Mouse (Mus musculus) liver, adult 2 months (tissue): ENCODE measurements at regions not wholly inside any gene's neighbourhood (a gene's known extent, or its start where the extent isn't known, plus 50 kb on each side); places are given as distances from the start of the nearest gene placed in this dataset.

ENCODE experiments used
- CTCF ChIP-seq: fragments of 200-500 bp; IDR thresholded peaks from 2 replicates; pipeline ENCODE4 v1.5.1; 2011; ENCODE audit warnings: low read depth, low read length, control low read depth
- POLR2A ChIP-seq: fragments of 200-500 bp; IDR thresholded peaks from 2 replicates; pipeline ENCODE4 v1.6.1; 2011; ENCODE audit warnings: low read length, control low read depth; ENCODE audit not compliant: insufficient read depth; ENCODE audit errors: extremely low read depth

GRCm38 (mm10) chr9:46599931-46600708 is 280.3 kb upstream of the 4931429L15Rik start:
- no peak for TF ChIP-seq CTCF
- no peak for TF ChIP-seq POLR2A
